Mouse (Mus musculus): ENCODE measurements at regions not wholly inside any gene's neighbourhood (a gene's known extent, or its start where the extent isn't known, plus 50 kb on each side); places are given as distances from the start of the nearest gene placed in this dataset.

DNA sequence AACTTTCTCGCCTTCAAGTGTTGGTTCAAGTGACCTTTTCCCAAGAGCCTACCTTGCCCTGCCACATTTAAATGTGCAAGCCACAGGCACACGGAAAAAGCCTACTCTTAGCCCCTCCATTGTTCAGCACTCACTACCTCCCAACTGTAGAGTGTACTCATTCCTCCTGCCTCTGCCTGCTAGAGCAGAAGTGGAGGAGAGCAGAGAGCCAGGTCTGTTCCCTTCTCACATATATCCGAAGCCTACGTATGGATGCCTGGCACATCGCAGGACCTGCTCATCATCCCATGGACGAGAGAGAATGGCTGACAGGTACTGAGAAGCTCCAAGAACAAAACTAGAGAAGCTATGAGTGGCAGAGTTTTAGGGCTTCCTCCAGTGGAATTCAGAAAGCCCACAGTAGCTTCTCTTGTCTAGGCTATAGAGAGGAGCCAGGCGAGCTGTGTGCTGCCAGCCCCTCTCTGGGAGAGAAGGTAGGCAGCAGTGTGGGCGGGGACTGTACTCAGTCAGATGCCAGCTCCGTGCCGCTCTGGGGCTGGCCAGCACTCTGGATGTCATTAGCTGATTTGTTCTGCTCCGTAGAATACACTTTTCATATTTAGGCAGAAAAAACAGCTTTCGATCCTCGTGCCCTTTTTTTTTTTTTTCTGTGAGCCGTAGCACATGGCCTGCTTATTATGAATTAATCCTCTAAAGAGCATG is 86.1 kb upstream of the Pkdcc start:
- no peaks in the 10 kb centered on the region for H3K36me3 ChIP-seq (ENCODE audit: insufficient read depth, low read length)
- H3K9me3 ChIP-seq (ENCODE audit: low read length) = no peaks in the 10 kb centered on the region
- H3K27ac ChIP-seq (ENCODE audit: low read depth, low read length) = no peak overlapping the region
- no peaks in the 10 kb centered on the region; the same call in 1 of the 2 replicates for H3K4me1 ChIP-seq (ENCODE audit: insufficient read depth, low read length)
- no peak overlapping the region for H3K4me3 ChIP-seq (ENCODE audit: low read depth, low read length)
- H3K4me2 ChIP-seq (ENCODE audit: low read depth, low read length, poor library complexity, severe bottlenecking) = peak overlapping the region; percentile 6; the same call in 1 of the 2 replicates
- 39% methylated on average over 14 of the region's 14 CpGs for WGBS
- ATAC-seq (ENCODE audit: low FRiP score) = 0 out of 2 replicates have a peak, but pooled peaks have one; percentile 45
- DNase-seq (ENCODE audit: low spot score) = peak; percentile 80
- TF ChIP-seq CTCF (IDR thresholded peaks at IDR 0.05) = no peak
- no peak overlapping the region for H3K9ac ChIP-seq (replicated peaks; ENCODE audit: low read length, poor library complexity, severe bottlenecking)
- no peaks in the 10 kb centered on the region for H3K27me3 ChIP-seq (ENCODE audit: insufficient read depth, low read length)

DNA sequence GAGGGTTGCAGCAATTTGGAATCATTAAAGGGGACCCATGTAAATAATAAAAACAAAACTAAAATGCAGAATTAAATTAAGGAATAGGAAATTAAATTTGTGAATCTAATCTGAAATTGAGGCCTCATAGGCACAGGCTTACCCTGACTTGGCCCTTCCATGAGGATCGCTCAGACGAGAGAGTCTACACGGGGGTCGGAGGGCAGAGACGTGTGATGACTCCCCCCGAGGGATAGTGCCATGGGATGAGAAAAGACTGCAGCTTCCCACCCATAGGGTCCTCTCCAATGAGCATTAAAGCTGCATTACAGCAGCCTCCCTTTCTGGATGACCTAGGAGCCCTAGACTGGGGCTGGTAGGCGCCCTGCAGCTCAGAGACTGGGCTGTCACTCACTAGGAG is 85.4 kb upstream of the Pkdcc start:
- Histone ChIP-seq H3K4me2 (ENCODE audit: low read depth, low read length, poor library complexity, severe bottlenecking) (peak overlapping the region; percentile 6; the same call in 1 of the 2 replicates), H3K9ac (replicated peaks; ENCODE audit: low read length, poor library complexity, severe bottlenecking) (no peak overlapping the region), H3K4me3 (ENCODE audit: low read depth, low read length) (no peak overlapping the region), H3K4me1 (ENCODE audit: insufficient read depth, low read length) (no peaks in the 10 kb centered on the region; the same call in 1 of the 2 replicates), H3K27ac (ENCODE audit: low read depth, low read length) (no peak overlapping the region), H3K36me3 (ENCODE audit: insufficient read depth, low read length) (no peaks in the 10 kb centered on the region), H3K9me3 (ENCODE audit: low read length) (no peaks in the 10 kb centered on the region), H3K27me3 (ENCODE audit: insufficient read depth, low read length) (no peaks in the 10 kb centered on the region)
- 67% methylated on average over 7 of the region's 7 CpGs for WGBS
- ATAC-seq (ENCODE audit: low FRiP score) (no peak), DNase-seq (ENCODE audit: low spot score) (no peak)
- TF ChIP-seq CTCF (IDR thresholded peaks at IDR 0.05) = no peak

DNA sequence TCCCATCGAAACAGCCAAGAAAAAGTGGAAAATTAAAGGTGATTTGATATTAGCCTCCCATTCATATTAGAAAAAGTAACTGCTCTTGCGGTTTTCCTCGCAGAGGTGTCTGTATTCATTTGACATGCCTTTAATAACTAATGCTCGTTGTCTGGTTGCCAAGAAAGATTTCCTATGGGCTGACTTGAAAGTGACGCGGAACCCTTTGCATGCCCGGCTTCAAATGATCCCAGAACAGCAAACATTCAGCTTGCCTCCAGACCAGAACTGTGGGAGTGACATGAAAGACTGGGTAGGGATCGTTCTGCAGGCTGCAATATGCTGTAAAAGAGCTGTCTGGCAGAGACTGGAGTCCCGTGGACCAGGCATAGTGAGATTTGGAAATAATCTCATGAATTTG is 81.9 kb upstream of the Pkdcc start:
- no peak for DNase-seq (ENCODE audit: low spot score)
- H3K36me3 ChIP-seq (ENCODE audit: insufficient read depth, low read length) = no peaks in the 10 kb centered on the region
- no peaks in the 10 kb centered on the region for H3K9me3 ChIP-seq (ENCODE audit: low read length)
- H3K4me3 ChIP-seq (ENCODE audit: low read depth, low read length) = no peak overlapping the region
- H3K27ac ChIP-seq (ENCODE audit: low read depth, low read length) = no peak overlapping the region
- H3K4me1 ChIP-seq (ENCODE audit: insufficient read depth, low read length) = peaks cover 3% of the 10 kb centered on the region; the same call in 1 of the 2 replicates
- H3K27me3 ChIP-seq (ENCODE audit: insufficient read depth, low read length) = no peaks in the 10 kb centered on the region
- no peak overlapping the region for H3K9ac ChIP-seq (replicated peaks; ENCODE audit: low read length, poor library complexity, severe bottlenecking)
- TF ChIP-seq CTCF (IDR thresholded peaks at IDR 0.05) = no peak
- 43% methylated on average over 9 of the region's 9 CpGs for WGBS
- H3K4me2 ChIP-seq (ENCODE audit: low read depth, low read length, poor library complexity, severe bottlenecking) = no peak overlapping the region
- no peak for ATAC-seq (ENCODE audit: low FRiP score)

DNA sequence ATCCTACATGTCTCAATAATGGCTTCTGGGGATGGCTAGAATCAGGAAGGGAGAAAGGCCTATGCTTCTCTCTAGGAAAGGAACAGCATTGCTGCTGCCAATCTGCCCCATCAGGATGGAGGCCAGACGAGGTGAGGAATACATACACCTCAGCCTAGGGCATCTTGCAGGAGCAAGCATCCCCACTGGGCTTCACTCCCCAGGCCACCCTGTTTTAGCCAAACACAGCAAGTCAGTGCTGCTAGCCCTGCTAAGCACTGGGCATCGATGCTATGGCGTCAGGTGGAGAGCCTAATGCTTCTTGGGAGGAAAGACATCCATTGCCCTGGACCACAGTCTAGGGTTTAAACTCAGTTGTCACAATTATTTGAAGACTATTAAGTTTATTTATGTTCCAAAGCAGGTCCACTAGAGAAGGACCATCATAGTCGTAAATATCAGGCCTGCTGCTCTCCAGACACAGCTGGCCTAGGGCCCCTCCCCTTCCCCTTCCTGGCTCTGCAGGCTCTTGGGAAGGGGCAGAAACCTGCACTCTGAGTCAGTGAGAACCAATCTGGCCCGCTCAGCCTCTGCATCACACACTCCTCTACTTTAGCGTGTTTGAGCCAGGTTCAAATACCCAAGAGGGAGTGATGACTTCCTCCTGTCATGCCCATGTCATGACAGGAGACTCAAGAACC is 79.5 kb upstream of the Pkdcc start:
- no peak overlapping the region for H3K27ac ChIP-seq (ENCODE audit: low read depth, low read length)
- H3K4me3 ChIP-seq (ENCODE audit: low read depth, low read length) = no peak overlapping the region
- ATAC-seq (ENCODE audit: low FRiP score) (no peak; the same call in 1 of the 2 replicates), DNase-seq (ENCODE audit: low spot score) (no peak)
- whole genome bisulfite sequencing = 64% methylated on average over 6 of the region's 6 CpGs
- no peaks in the 10 kb centered on the region for H3K27me3 ChIP-seq (ENCODE audit: insufficient read depth, low read length)
- H3K36me3 ChIP-seq (ENCODE audit: insufficient read depth, low read length) = no peaks in the 10 kb centered on the region
- H3K4me2 ChIP-seq (ENCODE audit: low read depth, low read length, poor library complexity, severe bottlenecking) = no peak overlapping the region
- peaks cover 3% of the 10 kb centered on the region; the same call in 1 of the 2 replicates for H3K4me1 ChIP-seq (ENCODE audit: insufficient read depth, low read length)
- H3K9me3 ChIP-seq (ENCODE audit: low read length) = no peaks in the 10 kb centered on the region
- no peak overlapping the region for H3K9ac ChIP-seq (replicated peaks; ENCODE audit: low read length, poor library complexity, severe bottlenecking)
- no peak for TF ChIP-seq CTCF (IDR thresholded peaks at IDR 0.05)

DNA sequence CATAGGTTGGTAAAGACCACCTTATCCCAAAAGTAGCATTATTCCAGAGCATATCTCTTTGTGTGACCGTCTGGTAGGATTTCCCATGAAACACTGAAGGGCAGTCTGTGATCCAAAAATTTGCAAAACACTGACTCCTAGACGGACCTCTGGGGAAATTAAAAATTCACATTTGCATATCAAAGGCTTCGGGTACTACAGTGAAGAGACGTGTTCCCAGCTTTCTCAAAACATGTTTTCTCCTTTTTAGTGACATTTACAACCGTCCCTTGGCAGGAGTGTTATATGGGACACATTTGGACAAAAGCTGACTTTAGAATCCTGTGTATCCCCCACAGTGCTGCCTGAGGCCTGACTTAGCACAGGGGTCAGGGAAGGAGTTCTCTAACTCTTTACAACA is 78.8 kb upstream of the Pkdcc start:
- 33% methylated on average over 5 of the region's 5 CpGs for WGBS
- no peaks in the 10 kb centered on the region for H3K27me3 ChIP-seq (ENCODE audit: insufficient read depth, low read length)
- no peak overlapping the region for H3K9ac ChIP-seq (replicated peaks; ENCODE audit: low read length, poor library complexity, severe bottlenecking)
- DNase-seq (ENCODE audit: low spot score) = no peak
- ATAC-seq (ENCODE audit: low FRiP score) = no peak
- no peaks in the 10 kb centered on the region for H3K36me3 ChIP-seq (ENCODE audit: insufficient read depth, low read length)
- H3K9me3 ChIP-seq (ENCODE audit: low read length) = no peaks in the 10 kb centered on the region
- H3K4me1 ChIP-seq (ENCODE audit: insufficient read depth, low read length) = peaks cover 3% of the 10 kb centered on the region; the same call in 1 of the 2 replicates
- no peak overlapping the region for H3K4me3 ChIP-seq (ENCODE audit: low read depth, low read length)
- no peak overlapping the region for H3K4me2 ChIP-seq (ENCODE audit: low read depth, low read length, poor library complexity, severe bottlenecking)
- no peak overlapping the region for H3K27ac ChIP-seq (ENCODE audit: low read depth, low read length)
- no peak for TF ChIP-seq CTCF (IDR thresholded peaks at IDR 0.05)

DNA sequence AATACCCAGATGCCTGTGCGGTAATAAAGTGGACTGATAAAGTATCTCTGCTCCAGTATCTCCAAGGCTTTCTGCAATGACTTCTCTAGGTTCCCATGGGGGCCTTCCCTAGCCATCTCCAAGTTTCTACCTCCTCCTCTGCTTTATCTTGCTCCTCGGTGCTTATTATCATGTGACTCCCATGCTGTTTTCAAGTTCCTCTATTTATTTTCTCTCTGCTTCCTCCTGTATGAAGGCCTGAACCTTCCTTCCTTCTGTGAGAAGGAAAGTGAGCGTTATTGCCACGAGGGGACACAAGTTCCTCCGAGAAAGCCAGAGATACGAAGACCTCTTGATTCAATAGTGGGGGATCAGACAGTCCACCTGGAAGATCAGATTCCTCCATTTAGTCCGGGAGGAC is 77.4 kb upstream of the Pkdcc start:
- Histone ChIP-seq H3K27ac (ENCODE audit: low read depth, low read length) (no peak overlapping the region), H3K4me2 (ENCODE audit: low read depth, low read length, poor library complexity, severe bottlenecking) (no peak overlapping the region), H3K27me3 (ENCODE audit: insufficient read depth, low read length) (no peaks in the 10 kb centered on the region), H3K4me3 (ENCODE audit: low read depth, low read length) (no peak overlapping the region), H3K4me1 (ENCODE audit: insufficient read depth, low read length) (peaks cover 3% of the 10 kb centered on the region; the same call in 1 of the 2 replicates), H3K9me3 (ENCODE audit: low read length) (no peaks in the 10 kb centered on the region), H3K36me3 (ENCODE audit: insufficient read depth, low read length) (no peaks in the 10 kb centered on the region), H3K9ac (replicated peaks; ENCODE audit: low read length, poor library complexity, severe bottlenecking) (no peak overlapping the region)
- DNase-seq (ENCODE audit: low spot score) (no peak), ATAC-seq (ENCODE audit: low FRiP score) (no peak)
- TF ChIP-seq CTCF (IDR thresholded peaks at IDR 0.05) = no peak
- WGBS = 86% methylated on average over 7 of the region's 7 CpGs

Data from midbrain, postnatal 0 days (tissue).